Mouse (Mus musculus) mouse trophoblast stem cell (cell line): ENCODE measurements around the gene Gm44973.

Source experiments
- in situ Hi-C, 2 experiments: fragments of 300-500 bp; cut with MseI, MboI; formaldehyde crosslinking; loops; 2 replicates in 1 of 2; 3 replicates in 1 of 2; pipeline ENCODE4 v1.15.1; 2025

Gene Gm44973

GRCm38 (mm10) chr7:5080815-5081214 lies 65.5 kb downstream of the Gm44973 start:
- in situ Hi-C loops: no loop called here

GRCm38 (mm10) chr7:5081241-5081640 lies 65.9 kb downstream of the Gm44973 start:
- in situ Hi-C loops: no loop called here

- in situ Hi-C loops: no loop called here
These were observed 66.6 kb downstream of the Gm44973 start for GRCm38 (mm10) chr7:5081939-5082338.
